Mouse (Mus musculus) G1E (cell line): ENCODE measurements around the gene Fam180a. TPM values are rescaled to one million over a fixed set of nuclear protein-coding genes. Genes with fewer than 3 reads are reported as not detected.

Experiments
- ATAC-seq: 2 replicates; pipeline ENCODE4 v1.8.0; 2016; ENCODE audit warnings: mild to moderate bottlenecking; ENCODE audit not compliant: insufficient number of reproducible peaks, poor library complexity, low FRiP score, severe bottlenecking; ENCODE audit errors: extremely low read depth
- DNase-seq: peaks from one replicate; pipeline ENCODE4 v3.0.0; 2012; ENCODE audit warnings: low spot score
- H3K27me3 ChIP-seq: 2 replicates; pipeline ENCODE4 v1.6.1; 2012; ENCODE audit warnings: mild to moderate bottlenecking, low read length, inconsistent platforms; ENCODE audit not compliant: insufficient read depth
- H3K36me3 ChIP-seq: replicated peaks from 2 replicates; pipeline ENCODE3; 2012; ENCODE audit warnings: mild to moderate bottlenecking, inconsistent platforms
- H3K4me1 ChIP-seq: 2 replicates; pipeline ENCODE4 v1.6.1; 2012; ENCODE audit warnings: low read depth, low read length, inconsistent platforms, mixed read lengths; ENCODE audit not compliant: insufficient read depth
- H3K4me3 ChIP-seq: 2 replicates; pipeline ENCODE4 v1.5.1; 2012; ENCODE audit warnings: low read depth, mild to moderate bottlenecking, inconsistent platforms, low read length, moderate library complexity, mixed read lengths
- H3K9me3 ChIP-seq: replicated peaks from 2 replicates; pipeline ENCODE4 v1.6.1; 2012; ENCODE audit warnings: inconsistent platforms
- CTCF ChIP-seq: IDR thresholded peaks from 2 replicates; pipeline ENCODE4 v1.5.1; 2012; ENCODE audit warnings: low read depth, low read length, inconsistent platforms, mixed read lengths
- GATA1 ChIP-seq: IDR thresholded peaks from 2 replicates; pipeline ENCODE4 v1.6.1; 2012; ENCODE audit warnings: borderline replicate concordance, low read length, inconsistent platforms, mixed read lengths
- GATA2 ChIP-seq: IDR thresholded peaks from 2 replicates; pipeline ENCODE4 v1.6.1; 2012; ENCODE audit warnings: low read depth, low read length, inconsistent platforms, borderline replicate concordance
- POLR2AphosphoS5 ChIP-seq: IDR thresholded peaks from 2 replicates; pipeline ENCODE4 v1.6.1; 2012; ENCODE audit warnings: low read depth, low read length, inconsistent platforms; ENCODE audit not compliant: insufficient replicate concordance
- TAL1 ChIP-seq: conservative IDR thresholded peaks from 2 replicates; pipeline ENCODE4 v1.6.1; 2012; ENCODE audit warnings: low read depth, low read length, inconsistent platforms, mixed read lengths
- polyA plus RNA-seq: library from polyadenylated mRNA; stranded (reverse); fragments of >175 nt; gene quantifications from 2 replicates; pipeline ENCODE4 v1.2.3, GENCODE M21; 2012
- total RNA-seq, 2 experiments: library from RNA; stranded (forward) in 1 of 2; stranded (reverse) in 1 of 2; fragments of 200-1000 nt in 1 of 2; fragments of >200 nt in 1 of 2; fragmentation: Nextera tagmentation in 1 of 2; gene quantifications; 2 replicates each; pipeline ENCODE4 v1.2.3; 2014 to 2017

Gene Fam180a
- total and polyA plus RNA-seq, 3 experiments, result not detected

DNA sequence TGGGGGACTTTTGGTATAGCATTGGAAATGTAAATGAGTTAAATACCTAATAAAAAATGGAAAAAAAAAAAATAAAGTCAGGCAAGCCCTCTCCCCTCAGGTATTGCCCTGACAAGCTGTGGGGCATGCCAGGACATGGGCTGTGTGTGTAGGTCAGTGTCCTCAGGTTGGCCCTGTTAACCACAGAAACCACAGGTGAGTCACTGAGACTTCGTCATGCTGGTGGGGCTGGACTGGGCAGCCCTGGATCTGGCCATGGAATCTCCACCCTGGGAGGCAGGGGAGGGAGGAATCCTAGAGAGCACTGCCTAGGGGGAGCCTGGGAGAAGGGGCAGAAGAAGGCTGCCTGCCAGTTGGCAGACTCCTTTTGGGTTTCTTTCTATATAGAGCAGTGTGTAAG is 2.9 kb downstream of the Fam180a start:
- H3K4me1 ChIP-seq, result peaks cover 7% of the 10 kb centered on the region; the same call in 1 of the 2 replicates
- H3K27me3 ChIP-seq, result peaks cover 42% of the 10 kb centered on the region
- DNase-seq, result no peak
- no peaks in the 10 kb centered on the region for H3K36me3 ChIP-seq
- no peak for TF ChIP-seq POLR2AphosphoS5
- no peak for TF ChIP-seq TAL1
- no peak for TF ChIP-seq GATA2
- TF ChIP-seq GATA1, result no peak
- no peak for TF ChIP-seq CTCF
- ATAC-seq, result no peak
- H3K9me3 ChIP-seq, result no peaks in the 10 kb centered on the region
- H3K4me3 ChIP-seq, result no peak overlapping the region

DNA sequence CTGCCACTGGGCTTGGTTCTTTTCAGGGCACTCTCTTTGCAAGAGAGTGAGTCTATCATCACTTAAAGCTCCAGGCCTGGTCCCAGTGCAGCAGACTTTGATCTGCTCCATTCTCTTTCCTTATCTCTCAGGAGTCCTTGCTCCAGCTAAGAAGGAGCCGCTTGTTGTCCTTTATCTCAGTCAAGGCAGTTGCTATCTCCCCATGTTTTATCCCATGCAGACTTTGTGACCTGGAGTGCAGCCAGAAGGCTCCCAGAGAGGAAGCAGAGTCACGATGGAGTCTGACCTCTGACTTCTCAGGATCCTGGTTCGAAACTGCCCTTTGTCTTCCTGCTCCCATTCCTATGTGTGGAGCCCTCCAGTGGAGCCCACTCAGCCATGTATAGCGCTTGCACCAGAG is 4.8 kb downstream of the Fam180a start:
- H3K9me3 ChIP-seq, result no peaks in the 10 kb centered on the region
- peaks cover 50% of the 10 kb centered on the region for H3K27me3 ChIP-seq
- no peak for ATAC-seq
- no peaks in the 10 kb centered on the region for H3K36me3 ChIP-seq
- TF ChIP-seq GATA1 (no peak), TAL1 (no peak), GATA2 (no peak), CTCF (no peak), POLR2AphosphoS5 (no peak)
- no peak overlapping the region for H3K4me3 ChIP-seq
- DNase-seq, result no peak
- H3K4me1 ChIP-seq, result peaks cover 7% of the 10 kb centered on the region; the same call in 1 of the 2 replicates

DNA sequence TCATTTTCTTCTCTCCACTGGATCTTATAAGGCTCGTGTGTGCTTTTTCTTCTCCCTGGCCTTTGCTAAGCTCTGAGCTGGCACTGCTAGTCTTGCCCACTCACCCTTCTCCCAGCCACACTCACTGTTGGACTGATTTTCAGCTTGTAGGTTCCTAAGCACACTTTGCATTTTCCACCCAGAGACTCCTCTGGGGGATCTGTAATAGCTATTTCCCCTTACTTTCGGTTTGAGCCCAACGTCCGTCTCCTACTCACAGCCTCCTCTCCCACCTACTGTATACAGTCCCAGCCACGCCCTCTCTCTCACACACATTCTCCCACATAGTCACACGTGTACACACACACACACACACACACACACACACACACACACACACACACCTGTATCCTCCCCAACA is 6.1 kb downstream of the Fam180a start:
- ATAC-seq, result no peak
- DNase-seq, result no peak
- no peaks in the 10 kb centered on the region for H3K9me3 ChIP-seq
- peaks cover 53% of the 10 kb centered on the region for H3K27me3 ChIP-seq
- H3K4me3 ChIP-seq, result no peak overlapping the region
- H3K4me1 ChIP-seq, result peaks cover 7% of the 10 kb centered on the region; the same call in 1 of the 2 replicates
- no peak for TF ChIP-seq CTCF
- no peak for TF ChIP-seq GATA1
- no peak for TF ChIP-seq POLR2AphosphoS5
- no peak for TF ChIP-seq TAL1
- TF ChIP-seq GATA2, result no peak
- H3K36me3 ChIP-seq, result no peaks in the 10 kb centered on the region

DNA sequence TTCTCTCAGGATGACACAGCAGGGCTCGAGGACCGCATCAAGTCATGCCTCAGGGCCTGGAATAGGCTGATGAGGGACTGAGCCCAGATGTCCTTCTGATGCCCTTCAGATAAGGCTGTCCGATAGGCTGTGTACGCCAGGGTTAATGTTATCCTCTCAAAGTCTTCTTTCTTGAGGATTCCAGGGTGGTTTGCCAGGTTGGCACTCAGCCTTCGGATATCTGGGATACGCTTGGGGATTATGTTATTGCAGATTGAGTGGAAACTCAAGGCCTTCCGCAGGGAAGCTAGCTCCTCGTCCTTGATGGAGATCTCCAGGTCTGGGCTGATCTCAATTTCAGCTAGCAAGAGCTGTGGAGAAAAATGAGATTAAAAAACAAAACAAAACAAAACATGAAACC is 12.4 kb downstream of the Fam180a start:
- DNase-seq, result no peak
- H3K9me3 ChIP-seq, result no peaks in the 10 kb centered on the region
- no peaks in the 10 kb centered on the region for H3K36me3 ChIP-seq
- H3K4me3 ChIP-seq, result no peak overlapping the region
- no peaks in the 10 kb centered on the region for H3K4me1 ChIP-seq
- TF ChIP-seq TAL1 (no peak), GATA2 (no peak), CTCF (no peak), GATA1 (no peak), POLR2AphosphoS5 (no peak)
- no peak for ATAC-seq
- peaks cover 63% of the 10 kb centered on the region for H3K27me3 ChIP-seq

DNA sequence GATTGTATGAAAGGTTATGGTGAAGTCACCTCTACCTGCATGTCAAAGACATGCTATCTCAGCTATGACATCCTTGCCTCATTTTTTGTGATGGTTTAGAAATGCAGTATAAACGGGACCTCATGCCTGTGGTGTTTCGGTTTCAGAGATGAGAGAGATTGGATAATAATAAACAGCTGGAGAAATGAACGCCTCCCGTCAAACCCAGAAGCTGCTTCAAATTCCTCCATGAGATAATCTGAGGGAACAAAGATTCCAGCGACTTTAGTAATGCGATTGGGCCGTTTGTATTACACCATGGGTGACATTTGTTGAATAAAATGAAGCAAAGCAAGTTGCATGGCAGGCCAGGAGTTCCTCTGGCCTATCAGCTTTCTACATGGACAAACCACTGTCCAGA is 16.5 kb downstream of the Fam180a start:
- no peak for TF ChIP-seq TAL1
- no peak for TF ChIP-seq POLR2AphosphoS5
- no peak for TF ChIP-seq GATA2
- TF ChIP-seq GATA1, result no peak
- TF ChIP-seq CTCF, result no peak
- ATAC-seq, result no peak
- no peak for DNase-seq
- H3K4me3 ChIP-seq, result no peak overlapping the region
- no peaks in the 10 kb centered on the region for H3K36me3 ChIP-seq
- H3K4me1 ChIP-seq, result no peaks in the 10 kb centered on the region
- H3K9me3 ChIP-seq, result no peaks in the 10 kb centered on the region
- H3K27me3 ChIP-seq, result peaks cover 46% of the 10 kb centered on the region

DNA sequence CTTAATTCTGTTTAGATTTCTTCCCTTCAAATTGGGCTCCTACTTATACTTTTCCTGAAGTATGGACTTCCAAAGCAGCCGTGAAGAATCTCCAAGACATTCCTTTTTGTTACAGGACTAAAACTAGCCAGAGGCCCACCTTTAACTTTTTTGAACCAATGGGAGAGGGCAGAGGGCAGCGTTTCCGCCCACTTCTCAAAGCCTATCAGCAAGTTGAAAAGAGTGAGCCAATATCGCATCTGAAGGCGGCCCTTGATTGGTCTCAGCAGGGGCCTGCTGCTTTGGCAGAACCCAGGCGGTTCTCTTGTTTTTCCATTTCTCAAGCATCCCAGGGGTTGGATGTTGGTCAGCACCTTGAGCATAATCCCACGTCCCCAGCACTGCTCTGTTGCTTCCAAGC is 17.9 kb downstream of the Fam180a start, which contains the start of gene Slc13a4:
Slc13a4 (minus strand) TSS at position 95 of the 400 bp plus-strand sequence.
- ATAC-seq, result no peak
- H3K4me1 ChIP-seq, result no peaks in the 10 kb centered on the region
- peaks cover 37% of the 10 kb centered on the region for H3K27me3 ChIP-seq
- H3K36me3 ChIP-seq, result no peaks in the 10 kb centered on the region
- H3K9me3 ChIP-seq, result no peaks in the 10 kb centered on the region
- no peak for TF ChIP-seq GATA1
- TF ChIP-seq TAL1, result no peak
- TF ChIP-seq CTCF, result no peak
- TF ChIP-seq GATA2, result no peak
- no peak for TF ChIP-seq POLR2AphosphoS5
- no peak for DNase-seq
- no peak within 1 kb of the TSS for H3K4me3 ChIP-seq

DNA sequence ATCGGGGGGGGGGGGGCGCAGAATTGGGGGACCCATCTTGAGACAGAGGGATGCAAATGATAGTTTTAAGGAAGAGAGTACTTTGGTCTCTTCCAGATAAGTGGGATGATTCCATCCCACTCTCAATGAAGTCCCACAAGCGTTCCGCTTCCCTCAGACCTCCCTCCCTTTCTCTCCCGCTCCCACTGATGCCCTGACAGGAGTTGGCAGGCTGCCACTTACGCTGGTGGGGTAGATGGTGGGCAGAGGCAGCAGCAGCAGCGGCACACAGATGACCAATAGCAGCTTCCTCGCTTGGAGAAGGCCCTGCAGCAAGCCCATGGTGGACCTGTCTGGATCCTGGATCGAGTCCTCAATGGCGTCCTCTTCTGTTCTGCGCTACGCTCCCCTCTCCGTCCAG is 18.8 kb downstream of the Fam180a start:
- no peaks in the 10 kb centered on the region; the same call in 1 of the 2 replicates for H3K4me1 ChIP-seq

More for the DNA sequence above, 18.8 kb downstream of the Fam180a start:
- H3K27me3 ChIP-seq, result peaks cover 35% of the 10 kb centered on the region
- DNase-seq (no peak), ATAC-seq (no peak)
- no peak overlapping the region for H3K4me3 ChIP-seq
- no peaks in the 10 kb centered on the region for H3K9me3 ChIP-seq
- H3K36me3 ChIP-seq, result no peaks in the 10 kb centered on the region
- no peak for TF ChIP-seq TAL1
- no peak for TF ChIP-seq GATA1
- TF ChIP-seq GATA2, result no peak
- no peak for TF ChIP-seq POLR2AphosphoS5
- no peak for TF ChIP-seq CTCF
